Mouse (Mus musculus): ENCODE measurements around the gene Rbms3. TPM values are rescaled to one million over a fixed set of nuclear protein-coding genes. Genes with fewer than 3 reads are reported as not detected.

Rbms3 gene
- total and polyA plus RNA-seq, 2 experiments = 2.4 to 4.0 TPM

DNA sequence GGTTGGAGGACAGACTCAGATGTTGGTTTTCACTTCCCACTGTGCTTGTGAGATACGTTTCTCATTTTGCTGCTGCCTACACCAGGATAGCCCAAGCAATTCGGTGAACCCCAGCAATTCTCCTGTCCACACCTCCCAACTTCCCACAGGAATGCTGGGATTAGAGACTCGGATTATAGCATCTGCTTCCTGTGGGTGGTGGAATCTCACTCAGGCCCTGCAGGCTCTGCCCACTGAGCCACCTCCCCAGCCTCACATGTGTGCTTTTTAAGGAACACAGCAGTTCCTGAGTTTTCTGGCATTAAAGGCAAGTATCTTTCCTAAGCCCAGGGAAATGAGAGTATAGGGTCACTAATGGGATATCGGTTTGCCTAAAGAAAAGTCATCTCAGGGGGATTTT, 941.1 kb downstream of the Rbms3 start:
- DNase-seq (ENCODE audit: extremely low read depth, low read depth, low spot score) = no peak
- H3K27ac ChIP-seq (replicated peaks; ENCODE audit: insufficient read depth, low read depth, low read length) = no peak overlapping the region
- 84% methylated on average over 4 of the region's 4 CpGs for WGBS

DNA sequence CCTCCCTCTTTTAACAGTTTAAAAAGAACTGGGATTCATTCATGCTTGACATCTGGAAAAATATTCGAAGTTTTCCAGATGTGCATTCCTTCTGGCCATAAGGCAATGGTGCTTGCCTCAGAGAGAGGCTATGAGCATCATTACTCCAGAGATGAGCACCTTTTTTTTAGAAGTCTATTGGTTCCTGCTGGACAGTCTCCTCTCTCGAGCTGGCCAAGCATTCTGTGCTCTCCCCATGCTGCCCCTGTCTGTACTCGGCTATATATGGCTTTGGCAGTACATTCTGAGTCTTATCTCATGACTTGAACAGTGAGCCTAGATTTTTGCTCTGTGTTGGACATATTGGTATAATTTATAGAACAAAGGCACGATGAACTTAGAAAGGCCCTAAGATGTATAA, 952.6 kb downstream of the Rbms3 start:
- H3K9ac ChIP-seq (ENCODE audit: low read depth, low read length) = no peak overlapping the region
- no peak overlapping the region for H3K4me3 ChIP-seq (ENCODE audit: insufficient read depth, low read depth, low read length)
- no peaks in the 10 kb centered on the region for H3K27me3 ChIP-seq (ENCODE audit: control insufficient read depth, insufficient read depth, low read length)
- H3K27ac ChIP-seq (replicated peaks; ENCODE audit: insufficient read depth, low read depth, low read length) = no peak overlapping the region
- no peaks in the 10 kb centered on the region for H3K36me3 ChIP-seq (ENCODE audit: control insufficient read depth, insufficient read depth, low read length)
- TF ChIP-seq POLR2A (IDR thresholded peaks at IDR 0.05; ENCODE audit: extremely low read depth, insufficient read depth, low read length) = no peak
- TF ChIP-seq CTCF (IDR thresholded peaks at IDR 0.05; ENCODE audit: low read depth, low read length) = no peak
- no peaks in the 10 kb centered on the region for H3K4me1 ChIP-seq (ENCODE audit: control insufficient read depth, insufficient read depth, low read length)
- 63% methylated on average over 4 of the region's 4 CpGs for WGBS
- no peaks in the 10 kb centered on the region for H3K79me2 ChIP-seq (ENCODE audit: control insufficient read depth, insufficient read depth, low read length)
- DNase-seq (ENCODE audit: extremely low read depth, low read depth, low spot score) = no peak

More for the DNA sequence above, 941.1 kb downstream of the Rbms3 start:
- no peaks in the 10 kb centered on the region for H3K4me1 ChIP-seq (ENCODE audit: control insufficient read depth, insufficient read depth, low read length)
- no peak overlapping the region for H3K9ac ChIP-seq (ENCODE audit: low read depth, low read length)
- H3K36me3 ChIP-seq (ENCODE audit: control insufficient read depth, insufficient read depth, low read length) = no peaks in the 10 kb centered on the region
- H3K27me3 ChIP-seq (ENCODE audit: control insufficient read depth, insufficient read depth, low read length) = no peaks in the 10 kb centered on the region
- TF ChIP-seq POLR2A (IDR thresholded peaks at IDR 0.05; ENCODE audit: extremely low read depth, insufficient read depth, low read length) = no peak
- TF ChIP-seq CTCF (IDR thresholded peaks at IDR 0.05; ENCODE audit: low read depth, low read length) = no peak
- no peak overlapping the region for H3K4me3 ChIP-seq (ENCODE audit: insufficient read depth, low read depth, low read length)
- H3K79me2 ChIP-seq (ENCODE audit: control insufficient read depth, insufficient read depth, low read length) = no peaks in the 10 kb centered on the region

DNA sequence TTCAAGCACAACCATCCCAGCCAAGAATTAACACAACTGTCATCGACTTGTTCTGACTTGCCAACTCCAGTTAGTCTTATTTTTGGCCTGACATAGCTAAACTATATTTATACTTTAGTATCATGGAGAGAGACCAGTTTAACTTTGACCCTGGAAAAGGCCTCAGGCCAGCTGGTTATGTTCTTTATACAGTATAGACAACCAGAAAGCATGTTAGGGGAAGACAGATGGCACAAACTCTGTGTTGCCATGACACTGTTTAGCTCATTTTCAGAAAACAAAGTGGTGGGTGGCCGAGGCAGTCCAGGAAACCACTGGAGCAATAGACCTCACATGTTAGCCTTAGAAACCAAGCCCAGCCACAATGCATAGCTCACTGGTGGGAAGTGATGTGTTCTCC, 953.3 kb downstream of the Rbms3 start:
- Histone ChIP-seq H3K79me2 (ENCODE audit: control insufficient read depth, insufficient read depth, low read length) (no peaks in the 10 kb centered on the region), H3K27me3 (ENCODE audit: control insufficient read depth, insufficient read depth, low read length) (no peaks in the 10 kb centered on the region), H3K4me3 (ENCODE audit: insufficient read depth, low read depth, low read length) (no peak overlapping the region), H3K9ac (ENCODE audit: low read depth, low read length) (no peak overlapping the region), H3K36me3 (ENCODE audit: control insufficient read depth, insufficient read depth, low read length) (no peaks in the 10 kb centered on the region), H3K27ac (replicated peaks; ENCODE audit: insufficient read depth, low read depth, low read length) (no peak overlapping the region), H3K4me1 (ENCODE audit: control insufficient read depth, insufficient read depth, low read length) (no peaks in the 10 kb centered on the region)
- DNase-seq (ENCODE audit: extremely low read depth, low read depth, low spot score) = peak; percentile 2
- TF ChIP-seq POLR2A (IDR thresholded peaks at IDR 0.05; ENCODE audit: extremely low read depth, insufficient read depth, low read length) (no peak), CTCF (IDR thresholded peaks at IDR 0.05; ENCODE audit: low read depth, low read length) (no peak)
- 65% methylated on average over 2 of the region's 2 CpGs for WGBS

DNA sequence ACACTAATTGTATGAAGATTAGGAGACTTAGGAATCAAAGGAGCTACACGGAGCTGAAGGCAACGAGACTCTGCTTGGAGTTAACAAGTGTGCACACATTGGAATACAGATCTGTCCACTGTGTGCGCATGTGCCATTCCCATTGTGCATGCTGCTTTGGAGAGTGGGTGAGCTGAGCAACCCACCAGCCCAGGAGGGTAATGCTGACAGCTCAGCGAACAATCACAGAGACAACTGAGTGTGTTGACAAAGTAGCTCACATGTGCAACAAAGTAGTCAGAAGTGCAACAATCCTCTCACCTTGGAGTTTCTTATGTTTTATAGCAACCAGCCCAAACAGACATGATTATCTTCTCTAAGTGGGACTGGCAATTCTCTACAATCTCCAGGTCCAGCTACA, 955.5 kb downstream of the Rbms3 start:
- DNase-seq (ENCODE audit: extremely low read depth, low read depth, low spot score) = no peak
- H3K27ac ChIP-seq (replicated peaks; ENCODE audit: insufficient read depth, low read depth, low read length) = no peak overlapping the region
- no peaks in the 10 kb centered on the region for H3K79me2 ChIP-seq (ENCODE audit: control insufficient read depth, insufficient read depth, low read length)
- H3K27me3 ChIP-seq (ENCODE audit: control insufficient read depth, insufficient read depth, low read length) = no peaks in the 10 kb centered on the region
- WGBS = 95% methylated on average over 4 of the region's 4 CpGs
- H3K4me3 ChIP-seq (ENCODE audit: insufficient read depth, low read depth, low read length) = no peak overlapping the region
- no peak overlapping the region for H3K9ac ChIP-seq (ENCODE audit: low read depth, low read length)
- no peaks in the 10 kb centered on the region for H3K36me3 ChIP-seq (ENCODE audit: control insufficient read depth, insufficient read depth, low read length)
- no peak for TF ChIP-seq CTCF (IDR thresholded peaks at IDR 0.05; ENCODE audit: low read depth, low read length)
- no peaks in the 10 kb centered on the region for H3K4me1 ChIP-seq (ENCODE audit: control insufficient read depth, insufficient read depth, low read length)

DNA sequence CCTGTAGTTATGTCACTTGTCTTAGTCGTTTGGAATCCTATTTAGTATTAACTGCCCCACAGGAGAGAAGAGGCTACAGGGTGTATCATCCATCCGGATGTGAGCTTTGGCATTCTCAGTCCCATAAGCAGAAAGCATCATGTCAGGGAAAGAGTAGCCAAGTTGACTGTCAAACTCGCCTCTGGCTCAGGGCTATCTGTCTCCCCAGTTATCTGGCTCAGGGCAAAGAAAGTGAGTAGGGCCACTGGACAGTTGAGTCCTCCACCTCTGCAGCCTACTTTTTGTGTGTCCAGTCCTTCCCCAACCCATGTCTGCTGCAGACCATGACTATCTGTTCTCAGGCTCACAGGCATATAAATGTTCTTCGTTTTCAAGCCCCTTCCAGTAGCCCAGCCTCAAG, 968.7 kb downstream of the Rbms3 start:
- DNase-seq (ENCODE audit: extremely low read depth, low read depth, low spot score) = no peak

DNA sequence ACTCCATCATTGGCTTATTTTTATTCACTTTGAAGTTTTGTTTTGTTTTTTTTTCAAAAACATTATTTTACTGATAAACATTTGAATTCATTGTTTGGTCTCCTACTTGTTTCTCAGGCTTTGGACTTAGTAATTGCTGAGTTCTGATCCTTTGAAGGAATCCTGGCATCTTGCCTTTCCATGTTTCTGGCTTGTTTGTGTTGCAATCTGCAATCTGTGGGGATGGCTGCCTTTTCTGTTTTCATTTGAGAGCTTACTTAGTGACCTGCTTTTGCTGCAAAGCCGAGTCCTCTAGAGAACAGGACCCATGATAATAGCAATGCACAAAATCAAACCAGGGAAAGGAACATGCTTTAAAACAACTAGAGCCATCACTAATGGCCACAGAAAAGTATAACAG, 969.8 kb downstream of the Rbms3 start:
- Histone ChIP-seq H3K9ac (ENCODE audit: low read depth, low read length) (no peak overlapping the region), H3K27me3 (ENCODE audit: control insufficient read depth, insufficient read depth, low read length) (no peaks in the 10 kb centered on the region), H3K27ac (replicated peaks; ENCODE audit: insufficient read depth, low read depth, low read length) (no peak overlapping the region), H3K36me3 (ENCODE audit: control insufficient read depth, insufficient read depth, low read length) (no peaks in the 10 kb centered on the region), H3K4me3 (ENCODE audit: insufficient read depth, low read depth, low read length) (no peak overlapping the region), H3K79me2 (ENCODE audit: control insufficient read depth, insufficient read depth, low read length) (no peaks in the 10 kb centered on the region), H3K4me1 (ENCODE audit: control insufficient read depth, insufficient read depth, low read length) (no peaks in the 10 kb centered on the region)
- 72% methylated on average over 1 of the region's 1 CpGs for WGBS
- DNase-seq (ENCODE audit: extremely low read depth, low read depth, low spot score) = no peak
- TF ChIP-seq POLR2A (IDR thresholded peaks at IDR 0.05; ENCODE audit: extremely low read depth, insufficient read depth, low read length) (no peak), CTCF (IDR thresholded peaks at IDR 0.05; ENCODE audit: low read depth, low read length) (no peak)

More for the DNA sequence above, 968.7 kb downstream of the Rbms3 start:
- H3K27ac ChIP-seq (replicated peaks; ENCODE audit: insufficient read depth, low read depth, low read length) = no peak overlapping the region
- WGBS = 79% methylated on average over 4 of the region's 4 CpGs
- H3K4me3 ChIP-seq (ENCODE audit: insufficient read depth, low read depth, low read length) = no peak overlapping the region
- TF ChIP-seq CTCF (IDR thresholded peaks at IDR 0.05; ENCODE audit: low read depth, low read length) (no peak), POLR2A (IDR thresholded peaks at IDR 0.05; ENCODE audit: extremely low read depth, insufficient read depth, low read length) (no peak)
- no peaks in the 10 kb centered on the region for H3K4me1 ChIP-seq (ENCODE audit: control insufficient read depth, insufficient read depth, low read length)
- no peak overlapping the region for H3K9ac ChIP-seq (ENCODE audit: low read depth, low read length)
- no peaks in the 10 kb centered on the region for H3K27me3 ChIP-seq (ENCODE audit: control insufficient read depth, insufficient read depth, low read length)
- H3K36me3 ChIP-seq (ENCODE audit: control insufficient read depth, insufficient read depth, low read length) = no peaks in the 10 kb centered on the region
- no peaks in the 10 kb centered on the region for H3K79me2 ChIP-seq (ENCODE audit: control insufficient read depth, insufficient read depth, low read length)

Data from liver, adult 2 months (tissue).